Mouse (Mus musculus): ENCODE results near the gene Herc4. TPM values are rescaled to one million over a fixed set of nuclear protein-coding genes. Genes with fewer than 3 reads are reported as not detected.

Gene Herc4
- polyA plus RNA-seq, 1 experiment from 2014 or later: 33.6 TPM

Other genes starting within 250 kb of the Herc4 start
- gene Hnrnph3, start 219.6 kb upstream of the Herc4 start, polyA plus RNA-seq (2015; fragmentation: Nextera tagmentation; extraction: Ambion mirVana): 242 and 248 TPM in 2 replicates
- gene Pbld2, start 219.5 kb upstream of the Herc4 start, polyA plus RNA-seq (2015; fragmentation: Nextera tagmentation; extraction: Ambion mirVana): 0.83 and 1.2 TPM in 2 replicates
- 1.7 and 1.8 TPM in 2 replicates for gene Pbld1, start 183.6 kb upstream of the Herc4 start, polyA plus RNA-seq (2015; fragmentation: Nextera tagmentation; extraction: Ambion mirVana)
- 0.63 and 1.0 TPM in 2 replicates for gene Atoh7, start 144.2 kb upstream of the Herc4 start, polyA plus RNA-seq (2015; fragmentation: Nextera tagmentation; extraction: Ambion mirVana)
- 0.16 TPM in 1 of 2 replicates, not detected in the other for gene Mypn, start 39.9 kb upstream of the Herc4 start, polyA plus RNA-seq (2015; fragmentation: Nextera tagmentation; extraction: Ambion mirVana)
- 5.0 and 5.3 TPM in 2 replicates for gene Sirt1, start 137.9 kb downstream of the Herc4 start, polyA plus RNA-seq (2015; fragmentation: Nextera tagmentation; extraction: Ambion mirVana)
- 8.3 and 9.1 TPM in 2 replicates for gene Dnajc12, start 138.6 kb downstream of the Herc4 start, polyA plus RNA-seq (2015; fragmentation: Nextera tagmentation; extraction: Ambion mirVana)
- not detected in 2 replicates for gene Gm7075, start 178.0 kb downstream of the Herc4 start, polyA plus RNA-seq (2015; fragmentation: Nextera tagmentation; extraction: Ambion mirVana)
- 0.26 and 0.40 TPM in 2 replicates for gene Ctnna3, start 186.3 kb downstream of the Herc4 start, polyA plus RNA-seq (2015; fragmentation: Nextera tagmentation; extraction: Ambion mirVana)